Mouse (Mus musculus) cerebellum, postnatal 14 days (tissue): ENCODE data around the gene Gm13304.
"Not testable (repeated sequence)": the region's sequence is repeated elsewhere in the genome, so short reads cannot be mapped to it uniquely, and the experiment has no call there.

Experiments used
- DNase-seq, 2 experiments: peaks; one replicate each; pipeline ENCODE4 v3.0.0; 2021; ENCODE audit warnings: mixed read lengths in 2 of 2

Gm13304 gene

GRCm38 (mm10) chr4:42114517-42114916, at the start of gene Gm13304:
Gene Gm13304 (plus strand): TSS chr4:42114817.
- not testable (repeated sequence) for DNase-seq

GRCm38 (mm10) chr4:42090907-42091306, 23.7 kb upstream of the Gm13304 start, which contains the start of gene Gm3893:
Gene Gm3893 (plus strand): TSS chr4:42091207.
- not testable (repeated sequence) for DNase-seq

DNA sequence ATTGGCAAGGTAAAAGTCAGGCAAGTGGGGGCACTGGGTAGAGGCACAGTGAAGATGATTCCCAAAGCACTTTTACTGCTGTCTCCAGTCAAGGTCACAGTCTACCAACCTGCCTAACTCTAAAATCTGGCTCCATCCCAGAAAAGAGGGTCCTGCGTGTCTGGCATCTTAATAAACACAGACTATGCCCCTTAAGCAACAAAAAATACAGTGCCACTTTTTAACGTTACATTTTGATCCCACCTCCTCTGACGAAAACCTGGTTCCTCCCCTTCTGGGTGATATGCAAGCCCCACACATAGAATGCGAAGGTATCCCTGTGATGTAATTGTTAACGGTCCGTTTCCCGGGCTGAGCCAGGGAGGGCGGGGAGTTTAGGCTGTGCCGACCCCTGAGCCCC, 38.5 kb downstream of the Gm13304 start, which contains the start of gene Gm13306:
Gm13306 (plus strand) TSS at position 301 of the 400 bp plus-strand sequence.
- DNase-seq, result not testable (repeated sequence)
